Mouse (Mus musculus) stomach, postnatal 0 days (tissue): ENCODE results near the gene Zfp687. TPM values are rescaled to one million over a fixed set of nuclear protein-coding genes. Genes with fewer than 3 reads are reported as not detected.

Source experiments
- ATAC-seq: fragments of 200-750 bp; cut with Nextera tagmentation; 2 replicates; pipeline ENCODE4 v1.8.0; 2017; ENCODE audit not compliant: low FRiP score, low TSS enrichment
- DNase-seq: peaks from one replicate; pipeline ENCODE4 v3.0.0-alpha.2; 2016; ENCODE audit warnings: low spot score
- H3K27ac ChIP-seq: fragments of 300-500 bp; sonication (generic); replicated peaks from 2 replicates; pipeline ENCODE4 v1.5.1; 2014; ENCODE audit warnings: mild to moderate bottlenecking, control low read depth
- H3K27me3 ChIP-seq: fragments of 300-500 bp; sonication (generic); 2 replicates; pipeline ENCODE4 v1.6.1; 2014; ENCODE audit warnings: low read length; ENCODE audit not compliant: control insufficient read depth, insufficient read depth
- H3K36me3 ChIP-seq: fragments of 300-500 bp; sonication (generic); 2 replicates; pipeline ENCODE4 v1.6.1; 2014; ENCODE audit warnings: low read length, mixed read lengths; ENCODE audit not compliant: control insufficient read depth, insufficient read depth
- H3K4me1 ChIP-seq: fragments of 300-500 bp; sonication (generic); replicated peaks from 2 replicates; pipeline ENCODE4 v1.6.1; 2014; ENCODE audit warnings: antibody characterized with exemption; ENCODE audit not compliant: control insufficient read depth, insufficient read depth
- H3K4me2 ChIP-seq: fragments of 300-500 bp; sonication (generic); replicated peaks from 2 replicates; pipeline ENCODE4 v1.6.1; 2014; ENCODE audit warnings: low read depth, mild to moderate bottlenecking, control low read depth, moderate library complexity
- H3K4me3 ChIP-seq: fragments of 300-500 bp; sonication (generic); 2 replicates; pipeline ENCODE4 v1.5.1; 2014; ENCODE audit warnings: low read depth, low read length, control low read depth
- H3K9ac ChIP-seq: fragments of 300-500 bp; sonication (generic); 2 replicates; pipeline ENCODE4 v1.6.1; 2014; ENCODE audit warnings: mild to moderate bottlenecking, low read length, control low read depth, mixed read lengths
- H3K9me3 ChIP-seq: fragments of 300-500 bp; sonication (generic); 2 replicates; pipeline ENCODE4 v1.6.1; 2016; ENCODE audit warnings: low read length; ENCODE audit not compliant: control insufficient read depth
- CTCF ChIP-seq: IDR thresholded peaks from 2 replicates; pipeline ENCODE4 v1.5.1; 2016; ENCODE audit warnings: antibody characterized with exemption, low read depth, mild to moderate bottlenecking, moderate library complexity
- EP300 ChIP-seq: optimal IDR thresholded peaks from 2 replicates; pipeline ENCODE3; 2016; ENCODE audit warnings: antibody characterized with exemption
- whole genome bisulfite sequencing: fragments of 180-500 bp; shearing (Covaris S2); extraction: QIAGEN DNeasy Blood & Tissue Kit; methylation state at CpG from one replicate; pipeline ENCODE4 v1.1.7; 2014; 5-methylcytosine and 5-hydroxymethylcytosine counted together
- polyA plus RNA-seq: library from polyadenylated mRNA; unstranded; fragments of >200 nt; fragmentation: Nextera tagmentation; extraction: Ambion mirVana; gene quantifications from 2 replicates; pipeline ENCODE4 v1.2.1, GENCODE M21; 2015

Zfp687 gene
- polyA plus RNA-seq, 1 experiment from 2014 or later: 8.2 TPM

- Histone ChIP-seq H3K9ac (no peak overlapping the region), H3K36me3 (no peaks in the 10 kb centered on the region), H3K27ac (no peak overlapping the region), H3K4me2 (no peak overlapping the region), H3K4me1 (0 out of 2 replicates have a peak, but pooled peaks cover 2% of the 10 kb centered on the region), H3K27me3 (no peaks in the 10 kb centered on the region), H3K4me3 (no peak overlapping the region), H3K9me3 (no peaks in the 10 kb centered on the region)
- DNase-seq (peak; percentile 33), ATAC-seq (no peak)
- TF ChIP-seq EP300: no peak
- TF ChIP-seq CTCF: peak; percentile 92
- 41% methylated on average over 1 of the region's 1 CpGs for WGBS
Observed at GRCm38 (mm10) chr3:95052959-95053358, 37.7 kb upstream of the Zfp687 start.

- no peaks in the 10 kb centered on the region for H3K9me3 ChIP-seq
- TF ChIP-seq CTCF (no peak), EP300 (no peak)
- 63% methylated on average over 3 of the region's 3 CpGs for WGBS
- no peaks in the 10 kb centered on the region for H3K4me1 ChIP-seq
- no peak overlapping the region for H3K9ac ChIP-seq
- no peak overlapping the region for H3K4me3 ChIP-seq
- no peak overlapping the region for H3K27ac ChIP-seq
- H3K4me2 ChIP-seq: no peak overlapping the region
- ATAC-seq (no peak), DNase-seq (no peak)
- H3K27me3 ChIP-seq: no peaks in the 10 kb centered on the region
- no peaks in the 10 kb centered on the region for H3K36me3 ChIP-seq
Observed at GRCm38 (mm10) chr3:95047914-95048313, 32.7 kb upstream of the Zfp687 start.

GRCm38 (mm10) chr3:95046462-95047057, 31.3 kb upstream of the Zfp687 start:
- TF ChIP-seq CTCF: no peak
- no peak for TF ChIP-seq EP300
- DNase-seq (no peak), ATAC-seq (no peak)
- H3K4me2 ChIP-seq: no peak overlapping the region
- H3K4me1 ChIP-seq: 0 out of 2 replicates have a peak, but pooled peaks cover under 1% of the 10 kb centered on the region
- no peaks in the 10 kb centered on the region for H3K9me3 ChIP-seq
- H3K9ac ChIP-seq: no peak overlapping the region
- H3K4me3 ChIP-seq: no peak overlapping the region
- WGBS: 82% methylated on average over 11 of the region's 11 CpGs
- H3K27me3 ChIP-seq: no peaks in the 10 kb centered on the region
- no peak overlapping the region for H3K27ac ChIP-seq
- H3K36me3 ChIP-seq: no peaks in the 10 kb centered on the region

- TF ChIP-seq CTCF (no peak), EP300 (no peak)
- no peak overlapping the region for H3K27ac ChIP-seq
- H3K4me2 ChIP-seq: no peak overlapping the region
- H3K9ac ChIP-seq: no peak overlapping the region
- DNase-seq (no peak), ATAC-seq (no peak)
- 0 out of 2 replicates have a peak, but pooled peaks cover 3% of the 10 kb centered on the region for H3K4me1 ChIP-seq
- no peaks in the 10 kb centered on the region for H3K36me3 ChIP-seq
- WGBS: 64% methylated on average over 6 of the region's 6 CpGs
- H3K9me3 ChIP-seq: no peaks in the 10 kb centered on the region
- no peak overlapping the region for H3K4me3 ChIP-seq
- H3K27me3 ChIP-seq: no peaks in the 10 kb centered on the region
Observed at GRCm38 (mm10) chr3:95043251-95043650, 28.0 kb upstream of the Zfp687 start.

- Histone ChIP-seq H3K4me2 (peak overlapping the region; percentile 44), H3K9me3 (no peaks in the 10 kb centered on the region), H3K9ac (peak overlapping the region; percentile 19; the same call in 1 of the 2 replicates), H3K36me3 (no peaks in the 10 kb centered on the region), H3K27me3 (no peaks in the 10 kb centered on the region), H3K27ac (peak overlapping the region; percentile 56; the same call in 1 of the 2 replicates), H3K4me1 (0 out of 2 replicates have a peak, but pooled peaks cover 3% of the 10 kb centered on the region), H3K4me3 (peak overlapping the region; percentile 83)
- WGBS: 16% methylated on average over 7 of the region's 7 CpGs
- no peak for DNase-seq
- TF ChIP-seq EP300 (no peak), CTCF (no peak)
- ATAC-seq: peak; percentile 63
Observed at GRCm38 (mm10) chr3:95042838-95043229, 27.6 kb upstream of the Zfp687 start.

- peak within 1 kb of the TSS; percentile 81 for H3K27ac ChIP-seq
- H3K4me3 ChIP-seq: peak within 1 kb of the TSS; percentile 83
- H3K9ac ChIP-seq: peak within 1 kb of the TSS; percentile 93
- H3K36me3 ChIP-seq: no peaks in the 10 kb centered on the region
- TF ChIP-seq EP300 (no peak), CTCF (no peak)
- H3K4me1 ChIP-seq: 0 out of 2 replicates have a peak, but pooled peaks cover 3% of the 10 kb centered on the region
- under 1% methylated on average over 36 of the region's 36 CpGs for WGBS
- H3K9me3 ChIP-seq: no peaks in the 10 kb centered on the region
- H3K4me2 ChIP-seq: peak within 1 kb of the TSS; percentile 59
- ATAC-seq (peak; percentile 98), DNase-seq (peak; percentile 99)
- no peaks in the 10 kb centered on the region for H3K27me3 ChIP-seq
Observed at GRCm38 (mm10) chr3:95042166-95042837, 27.1 kb upstream of the Zfp687 start, which contains the start of gene Psmd4. Gene Psmd4, minus strand, starts transcription at chr3:95042614.
